Mouse (Mus musculus): ENCODE data around the gene Rbfox2.

- TF ChIP-seq POLR2A (IDR thresholded peaks at IDR 0.05; ENCODE audit: borderline replicate concordance, insufficient read depth, low read length) (no peak), CTCF (IDR thresholded peaks at IDR 0.05; ENCODE audit: borderline replicate concordance, insufficient read depth, low read depth, low read length) (no peak)
Measured at GRCm38 (mm10) chr15:77264314-77264713, 42.5 kb downstream of the Rbfox2 start.

Measured in cerebellum, adult 2 months (tissue).